Mouse (Mus musculus) large intestine, adult 2 months (tissue): Measurements from ENCODE around the gene Smim8. TPM values are rescaled to one million over a fixed set of nuclear protein-coding genes. Genes with fewer than 3 reads are reported as not detected.

Experiments used
- DNase-seq: peaks from one replicate; pipeline ENCODE4 v3.0.0-alpha.2; 2012; ENCODE audit warnings: low read depth, low spot score
- WGBS: fragments of 180-500 bp; shearing (Covaris S2); methylation state at CpG from one replicate; pipeline ENCODE4 v1.1.7; 2018; 5-methylcytosine and 5-hydroxymethylcytosine counted together
- polyA plus RNA-seq: library from polyadenylated mRNA; depleted of rRNA; stranded (reverse); fragments of >200 nt; gene quantifications from 2 replicates; pipeline ENCODE4 v1.2.3, GENCODE M21; 2012; rRNA removed

The Smim8 gene
- polyA plus RNA-seq, 1 experiment, result 4.9 TPM

GRCm38 (mm10) chr4:34723186-34723585 lies 55.0 kb downstream of the Smim8 start:
- 74% methylated on average over 4 of the region's 4 CpGs for WGBS

GRCm38 (mm10) chr4:34720127-34720895 lies 57.9 kb downstream of the Smim8 start:
- no peak for DNase-seq
- 88% methylated on average over 7 of the region's 7 CpGs for WGBS

More at GRCm38 (mm10) chr4:34723186-34723585, 55.0 kb downstream of the Smim8 start:
- no peak for DNase-seq

DNA sequence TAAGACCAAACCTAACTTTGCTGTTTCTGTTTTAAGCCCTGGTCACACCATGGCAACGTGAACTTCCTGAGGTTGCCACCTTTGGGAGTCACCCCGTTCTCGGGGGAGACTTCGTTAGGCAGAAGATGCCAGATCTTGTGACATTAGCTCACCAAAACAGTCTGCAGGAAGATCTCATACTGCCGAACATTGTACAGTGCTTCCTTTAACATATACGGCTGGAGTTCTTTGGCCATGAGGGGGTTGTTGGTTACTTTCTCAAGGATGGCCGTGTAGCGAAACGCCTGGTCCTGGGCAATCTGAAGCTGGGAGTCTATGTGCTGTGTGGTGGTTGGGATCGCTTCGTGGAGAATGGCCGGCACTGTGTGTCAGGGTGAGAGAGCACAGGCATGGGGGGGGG lies 58.8 kb downstream of the Smim8 start:
- WGBS, result 97% methylated on average over 12 of the region's 12 CpGs
- DNase-seq, result no peak

Other genes starting within 250 kb of the Smim8 start
- 17.9 and 20.6 TPM in 2 replicates for gene Akirin2, start 227.5 kb downstream of the Smim8 start, polyA plus RNA-seq
- gene Orc3, start 163.5 kb downstream of the Smim8 start, polyA plus RNA-seq, result 8.9 and 15.1 TPM in 2 replicates
- gene Rars2, start 163.5 kb downstream of the Smim8 start, polyA plus RNA-seq, result 14.7 and 14.8 TPM in 2 replicates
- 13.1 and 15.5 TPM in 2 replicates for gene Slc35a1, start 91.0 kb downstream of the Smim8 start, polyA plus RNA-seq
- not detected in 2 replicates for gene Cfap206, start 48.2 kb downstream of the Smim8 start, polyA plus RNA-seq
- not detected in 2 replicates for gene Gm136, start 22.2 kb downstream of the Smim8 start, polyA plus RNA-seq
- gene Zfp292, start 104.5 kb upstream of the Smim8 start, polyA plus RNA-seq, result 1.2 and 2.9 TPM in 2 replicates
- not detected in 2 replicates for gene Cga, start 115.4 kb upstream of the Smim8 start, polyA plus RNA-seq